Mouse (Mus musculus) cerebellum, adult 9-10 months (tissue): ENCODE measurements at regions not wholly inside any gene's neighbourhood (a gene's known extent, or its start where the extent isn't known, plus 50 kb on each side); places are given as distances from the start of the nearest gene placed in this dataset.

ENCODE experiments used
- DNase-seq: peaks from one replicate; pipeline ENCODE4 v3.0.0; 2022

GRCm38 (mm10) chr5:119592891-119593290 lies 77.6 kb upstream of the Tbx3 start:
- DNase-seq, result no peak

- no peak for DNase-seq
Measured at GRCm38 (mm10) chr5:119594541-119594940, 75.9 kb upstream of the Tbx3 start.

GRCm38 (mm10) chr5:119596295-119596993 lies 74.0 kb upstream of the Tbx3 start:
- no peak for DNase-seq

GRCm38 (mm10) chr5:119596994-119597391 lies 73.5 kb upstream of the Tbx3 start:
- DNase-seq, result no peak

DNA sequence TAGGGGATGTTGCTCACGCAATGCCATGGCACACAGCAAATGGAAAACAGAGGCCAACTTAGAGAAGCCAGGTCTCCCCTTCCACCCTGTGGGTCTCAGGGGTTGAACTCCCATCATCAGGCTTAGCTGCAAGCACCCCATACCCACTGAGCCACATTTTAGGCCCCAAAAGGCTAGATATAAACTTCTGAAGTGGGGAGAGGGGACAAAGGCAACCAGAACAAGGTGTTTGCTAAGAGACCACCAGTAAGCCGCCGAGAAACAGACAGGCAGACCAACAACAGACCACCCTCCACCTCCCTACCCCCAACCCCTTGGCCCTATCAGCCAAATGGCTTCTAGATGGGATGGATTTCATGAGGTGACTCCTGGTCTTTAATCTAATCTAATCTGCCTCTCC lies 72.9 kb upstream of the Tbx3 start:
- no peak for DNase-seq

- no peak for DNase-seq
Measured at GRCm38 (mm10) chr5:119598166-119598565, 72.3 kb upstream of the Tbx3 start.

- DNase-seq, result no peak
Measured at GRCm38 (mm10) chr5:119601390-119601789, 69.1 kb upstream of the Tbx3 start.

DNA sequence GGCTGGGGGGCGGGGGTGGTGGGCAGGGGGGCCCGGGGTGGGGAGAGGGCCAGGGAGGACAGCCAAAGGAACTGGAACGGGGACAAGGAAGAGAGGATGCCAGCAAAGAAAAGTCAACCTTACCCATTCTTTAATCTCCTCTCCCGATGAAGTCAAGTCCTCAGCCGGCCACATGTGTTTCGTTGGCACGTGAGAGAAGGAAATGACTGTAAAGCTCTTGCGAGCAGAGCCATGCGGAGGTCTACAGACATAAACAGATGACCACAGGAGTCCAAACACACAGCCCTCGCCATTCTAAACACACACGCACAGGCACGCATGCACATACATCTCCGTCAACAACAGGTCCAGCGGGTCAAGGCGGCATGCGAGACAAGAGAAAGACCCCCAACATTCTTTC lies 68.5 kb upstream of the Tbx3 start:
- DNase-seq, result no peak

GRCm38 (mm10) chr5:119605444-119605843 lies 65.0 kb upstream of the Tbx3 start:
- no peak for DNase-seq

DNA sequence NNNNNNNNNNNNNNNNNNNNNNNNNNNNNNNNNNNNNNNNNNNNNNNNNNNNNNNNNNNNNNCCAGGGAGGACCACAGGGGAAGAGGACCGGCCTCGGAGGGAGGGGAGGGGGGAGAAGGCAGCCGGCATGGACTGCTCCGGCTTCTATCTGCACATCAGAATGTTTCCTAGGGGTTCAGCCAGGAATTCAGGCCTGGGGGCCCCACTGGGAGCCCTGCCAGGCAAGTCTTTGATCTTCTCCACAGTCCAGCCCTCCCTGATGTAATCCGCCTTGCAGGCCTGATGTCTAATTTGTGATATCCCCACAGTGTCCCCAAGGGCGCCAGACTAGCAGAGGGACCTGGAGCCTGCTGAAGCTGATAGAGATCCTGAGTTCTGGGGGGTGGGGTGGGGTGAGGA lies 57.1 kb upstream of the Tbx3 start:
- no peak for DNase-seq

DNA sequence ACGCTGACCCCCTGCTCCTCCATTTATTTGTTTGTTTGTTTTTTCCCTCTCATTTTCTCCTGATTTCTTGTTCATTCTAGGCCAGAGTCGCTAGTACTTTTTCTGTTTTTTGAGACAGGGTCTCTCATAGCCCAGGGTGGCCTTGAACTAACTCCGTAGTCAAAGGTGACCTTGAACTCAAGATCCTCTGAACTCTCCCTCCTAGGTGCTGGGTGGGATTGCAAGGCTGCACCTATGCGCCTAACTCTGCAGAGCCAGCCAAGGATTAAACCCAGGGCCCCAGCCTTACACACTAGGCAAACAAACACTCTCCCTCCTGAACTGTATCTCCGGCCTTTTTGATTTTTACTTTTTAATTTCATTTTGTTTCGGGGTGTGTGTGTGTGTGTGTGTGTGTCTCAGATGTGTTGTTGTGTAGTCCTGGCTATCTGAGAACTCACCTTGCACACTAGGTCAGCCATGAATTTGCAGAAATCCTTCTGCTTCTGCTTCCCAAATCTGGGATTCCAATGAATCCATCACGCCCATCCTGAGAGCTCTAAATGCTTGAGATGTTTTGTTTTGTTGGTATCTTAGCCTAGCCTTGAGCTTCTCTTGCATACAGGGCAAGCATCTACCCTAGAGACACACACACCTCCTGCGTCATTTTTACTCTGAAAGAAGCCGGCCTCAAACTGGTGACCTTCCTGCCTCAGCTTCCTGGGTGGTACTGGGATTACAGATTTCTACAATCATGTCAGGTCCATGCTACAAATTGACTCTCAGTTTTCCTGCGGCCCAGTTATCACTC lies 56.3 kb upstream of the Tbx3 start:
- DNase-seq, result no peak

GRCm38 (mm10) chr5:119615681-119616080 lies 54.8 kb upstream of the Tbx3 start:
- DNase-seq, result no peak

GRCm38 (mm10) chr5:119617856-119618255 lies 52.6 kb upstream of the Tbx3 start:
- DNase-seq, result no peak

DNA sequence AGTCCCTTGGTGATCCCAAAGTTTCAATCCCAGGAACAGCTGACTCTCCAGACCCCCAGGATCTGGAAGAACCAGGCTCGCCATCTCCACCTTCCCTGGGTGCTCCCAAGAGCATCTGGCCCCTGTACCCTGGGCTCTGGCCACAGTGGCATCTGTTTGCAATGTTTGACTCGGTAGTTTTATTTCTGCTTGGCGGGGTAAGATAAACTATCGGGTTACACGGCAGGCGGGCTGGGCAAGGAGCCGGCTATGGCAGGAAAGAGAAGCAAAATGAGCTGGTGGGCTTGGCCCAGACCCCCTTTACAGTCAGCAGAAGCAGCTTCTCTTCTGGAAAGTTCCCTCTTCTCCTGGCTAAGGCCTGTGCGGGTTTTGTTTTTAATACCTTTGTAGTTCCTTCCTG lies 50.6 kb upstream of the Tbx3 start:
- DNase-seq, result no peak
